Mouse (Mus musculus) thymus, adult 2 months (tissue): ENCODE data around the gene Babam2.

ENCODE experiments used
- CTCF ChIP-seq: fragments of 200-500 bp; IDR thresholded peaks from 2 replicates; pipeline ENCODE4 v1.5.1; 2012; ENCODE audit warnings: mild to moderate bottlenecking, control low read depth, low read length, moderate library complexity, borderline replicate concordance; ENCODE audit not compliant: control insufficient read depth, poor library complexity, insufficient read depth; ENCODE audit errors: extremely low read depth
- POLR2A ChIP-seq: fragments of 200-500 bp; IDR thresholded peaks from 2 replicates; pipeline ENCODE4 v1.6.1; 2012; ENCODE audit warnings: mild to moderate bottlenecking, low read length, control low read depth, moderate library complexity; ENCODE audit not compliant: control insufficient read depth, poor library complexity, insufficient read depth; ENCODE audit errors: extremely low read depth

DNA sequence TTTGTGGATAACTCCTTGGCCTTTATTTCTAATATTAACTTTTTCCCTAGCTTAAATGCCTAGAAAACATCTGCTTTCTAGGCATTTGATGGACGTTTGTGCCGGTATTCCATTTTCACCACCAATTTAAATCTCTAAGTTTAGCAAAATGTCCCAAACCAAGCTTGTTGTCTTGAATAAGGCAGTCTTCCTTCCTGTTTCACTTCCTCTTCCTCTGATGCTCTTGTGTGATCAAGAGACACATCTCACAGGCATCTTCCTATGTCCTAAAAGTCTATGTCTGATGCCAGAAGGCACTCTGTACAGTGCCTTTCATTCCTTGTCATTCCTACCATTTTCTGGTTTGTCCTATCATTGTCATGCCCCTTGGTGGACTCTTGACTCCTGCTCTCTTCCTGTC is 210.5 kb downstream of the Babam2 start:
- TF ChIP-seq CTCF, result no peak
- TF ChIP-seq POLR2A, result no peak
